Mouse (Mus musculus) cerebellum, adult 9-10 months (tissue): ENCODE data around the gene 5730480H06Rik.

ENCODE experiments used
- DNase-seq: peaks from one replicate; pipeline ENCODE4 v3.0.0; 2022

The 5730480H06Rik gene

DNA sequence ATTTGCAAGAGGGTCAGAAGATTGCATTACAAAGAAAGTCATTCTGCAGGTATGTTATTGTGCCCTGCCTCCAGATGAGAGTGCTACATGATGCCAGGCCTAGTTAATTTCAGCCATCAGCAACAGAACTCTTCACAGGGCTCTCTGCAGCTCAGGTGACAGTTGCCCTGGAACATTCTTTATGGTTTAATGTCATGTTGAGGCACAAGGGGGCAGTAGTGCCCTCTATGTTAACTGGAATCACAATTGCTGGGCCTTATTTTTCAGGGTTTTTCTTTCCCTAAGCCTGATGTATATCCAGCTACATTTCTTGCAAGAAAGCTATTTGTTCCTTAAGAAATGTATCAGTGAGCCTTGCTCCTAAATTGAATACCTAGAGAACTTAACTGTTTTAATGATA is 102.7 kb downstream of the 5730480H06Rik start:
- DNase-seq = peak; percentile 64

DNA sequence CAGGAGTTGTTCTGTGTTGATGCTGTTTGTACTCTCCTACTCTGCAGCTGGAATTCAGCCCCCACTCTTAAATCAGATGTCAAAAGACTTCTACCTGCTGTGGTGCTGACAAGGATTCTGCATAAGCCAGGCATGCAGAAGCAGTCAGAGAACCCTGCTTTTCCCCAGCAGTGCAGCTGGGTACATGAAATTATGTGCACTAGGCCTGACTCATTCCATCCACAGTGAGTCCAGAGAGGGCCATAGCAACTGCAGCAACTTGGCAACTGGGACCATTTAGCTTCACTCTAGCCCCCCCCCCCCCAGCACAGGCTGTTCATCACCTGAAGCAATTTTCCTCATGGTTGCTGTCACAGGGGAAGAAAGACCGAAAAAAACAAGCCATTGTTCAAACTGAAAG is 121.1 kb downstream of the 5730480H06Rik start:
- DNase-seq = no peak

DNA sequence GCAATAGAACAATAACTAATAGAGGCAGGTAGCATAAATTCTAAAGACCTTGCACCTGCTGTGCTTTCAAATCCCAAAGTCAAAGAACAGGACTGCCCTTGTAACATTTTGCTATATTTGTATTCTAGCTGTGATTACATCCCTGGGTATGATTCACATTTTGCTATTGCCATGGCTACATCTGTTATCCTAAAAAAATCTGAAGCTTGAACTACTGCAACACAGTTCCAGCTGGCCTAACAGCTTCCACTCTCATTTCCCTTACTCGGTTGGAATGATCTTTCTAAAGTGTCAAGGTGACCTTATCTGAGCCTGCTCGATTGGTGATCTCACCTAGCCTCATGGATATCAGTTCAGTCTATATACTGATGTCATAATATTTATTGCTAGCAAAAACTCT is 132.5 kb downstream of the 5730480H06Rik start:
- DNase-seq = no peak
